Mouse (Mus musculus) layer of hippocampus, adult 18-20 months (tissue): ENCODE results near the gene Gpx2. TPM values are rescaled to one million over a fixed set of nuclear protein-coding genes. Genes with fewer than 3 reads are reported as not detected.
"Not testable (repeated sequence)": the region's sequence is repeated elsewhere in the genome, so short reads cannot be mapped to it uniquely, and the experiment has no call there.

Source experiments
- DNase-seq, 2 experiments: peaks; one replicate each; pipeline ENCODE4 v3.0.0; 2022; ENCODE audit warnings: low spot score in 2 of 2
- total RNA-seq, 2 experiments: library from RNA; stranded (reverse); gene quantifications; 2 replicates each; pipeline ENCODE4 v1.2.3; 2021

Gene Gpx2
- total RNA-seq, 2 experiments from 2014 or later, result 0.51 TPM; not detected in 1

DNA sequence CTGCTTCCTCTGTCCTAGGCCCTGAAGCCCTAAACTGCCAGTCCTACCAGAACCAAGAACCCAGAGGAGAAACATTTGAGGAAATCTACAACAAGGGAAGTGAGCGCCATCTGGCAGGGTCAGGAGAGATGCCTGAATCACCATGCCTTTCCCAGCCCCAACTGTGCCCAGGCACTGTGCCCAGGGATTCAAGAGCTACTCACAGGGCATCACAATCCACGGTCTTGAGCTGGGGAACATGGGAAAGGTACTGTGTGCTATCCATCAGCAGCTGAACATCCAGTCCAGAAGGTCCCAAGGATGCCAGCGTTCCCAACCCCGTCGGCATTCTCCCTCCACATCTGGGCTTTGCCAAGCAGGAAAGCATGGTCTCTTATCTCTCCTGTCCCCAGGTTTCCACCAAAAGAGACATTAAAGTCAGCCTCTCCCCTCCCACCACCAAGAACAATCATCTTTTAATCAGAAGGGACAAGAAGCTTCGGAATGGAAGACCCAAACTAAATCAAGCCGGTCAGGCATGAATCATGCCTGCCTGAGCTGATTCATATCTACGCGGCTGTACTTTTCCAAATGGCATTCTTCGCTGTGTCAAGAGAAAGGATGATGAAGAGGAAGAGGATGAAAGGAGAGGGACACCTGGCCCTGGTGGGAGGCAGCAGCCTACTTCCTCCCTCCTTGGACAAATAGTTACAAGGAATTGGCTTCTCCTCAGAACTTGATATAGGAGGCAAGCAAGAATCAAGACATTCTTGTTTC is 9.9 kb upstream of the Gpx2 start:
- no peak for DNase-seq

- peak in 1 of 2 experiments; percentile 59 for DNase-seq
These were observed 8.4 kb upstream of the Gpx2 start for GRCm38 (mm10) chr12:76803700-76804252.

DNA sequence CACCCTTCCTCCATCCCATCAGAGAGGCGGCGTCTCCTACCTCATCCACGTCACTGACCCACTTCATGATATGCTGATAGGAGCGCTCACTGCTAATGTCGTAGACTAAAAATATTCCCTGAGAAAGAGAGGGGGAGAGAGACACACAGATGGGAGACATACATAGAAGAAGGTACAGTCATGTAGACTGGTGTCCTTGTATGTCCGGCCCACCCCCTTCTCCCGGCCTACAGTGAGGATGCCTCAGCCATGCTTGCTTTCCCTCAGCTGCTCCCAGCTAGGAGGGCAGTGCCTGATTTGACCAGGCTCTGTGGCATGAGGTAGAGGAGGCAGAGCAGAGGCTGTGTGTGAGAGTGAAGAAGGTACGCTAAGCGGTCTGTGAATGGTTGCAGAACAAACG is 7.7 kb upstream of the Gpx2 start:
- no peak for DNase-seq

DNA sequence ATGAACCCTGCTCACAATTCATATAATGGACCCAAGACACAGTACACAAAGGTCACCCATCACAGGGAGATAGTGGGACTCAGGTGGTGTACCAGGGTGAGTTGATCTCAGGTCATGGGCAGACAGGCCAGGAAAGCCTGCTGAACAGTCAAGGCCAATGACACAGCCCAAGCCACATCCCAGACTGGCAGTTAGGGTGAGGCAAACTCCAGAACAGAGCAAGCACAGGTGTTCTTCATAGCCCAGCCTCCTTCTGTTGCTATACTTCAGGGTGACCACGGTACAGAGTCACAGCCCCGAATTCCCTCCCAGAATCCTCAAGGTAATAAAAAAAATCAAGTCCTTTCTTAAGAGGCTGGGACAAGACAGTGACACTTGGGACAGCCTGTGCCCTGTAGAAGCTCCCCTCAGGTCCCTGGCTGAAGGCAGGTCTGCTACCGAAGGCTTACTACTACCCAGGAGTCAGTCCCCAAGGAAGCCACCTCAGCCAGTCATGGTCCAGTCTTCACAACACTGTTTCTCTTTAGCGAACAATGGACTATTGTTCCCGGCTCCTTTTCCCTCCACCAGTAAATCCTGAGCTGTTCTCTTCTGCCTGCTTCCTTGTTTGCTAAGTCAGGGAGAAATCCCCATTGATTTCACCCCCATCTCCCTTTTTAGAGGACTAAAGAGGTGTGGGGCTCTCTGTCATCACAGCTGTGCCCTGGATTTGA is 2.8 kb upstream of the Gpx2 start:
- no peak for DNase-seq

GRCm38 (mm10) chr12:76796938-76797539 is 1.7 kb upstream of the Gpx2 start:
- no peak for DNase-seq

GRCm38 (mm10) chr12:76792540-76792939 is 2.8 kb downstream of the Gpx2 start:
- not testable (repeated sequence) for DNase-seq

DNA sequence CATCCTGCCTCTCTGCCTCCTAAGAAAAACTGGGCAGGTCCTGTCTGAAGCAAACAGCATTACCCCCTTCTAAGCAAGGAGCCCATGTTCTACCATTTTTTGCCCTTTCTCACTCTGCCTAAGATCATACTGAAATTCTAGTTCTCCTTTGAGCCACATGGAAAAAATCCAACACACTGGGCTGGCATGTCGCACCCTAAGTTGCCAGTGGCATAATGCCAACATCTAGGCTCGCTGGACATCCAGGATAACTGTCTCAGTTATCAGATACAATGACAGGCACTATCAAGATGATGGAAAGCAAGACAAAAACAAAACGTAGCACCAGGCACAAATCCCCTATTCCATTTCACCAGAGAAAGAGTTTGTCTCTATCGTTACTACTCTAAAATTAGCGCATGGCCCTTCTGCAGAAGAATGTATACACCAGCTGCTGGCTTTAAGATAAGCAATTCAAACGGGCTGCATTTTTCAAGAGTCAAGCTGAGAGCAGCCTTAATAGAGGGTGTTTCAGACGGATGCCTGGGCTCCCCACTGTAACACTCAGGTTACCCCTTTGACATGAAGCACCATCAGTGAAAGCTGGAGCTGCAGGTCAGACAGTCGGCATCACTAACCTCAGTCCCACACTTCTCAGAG is 4.8 kb downstream of the Gpx2 start:
- no peak for DNase-seq

DNA sequence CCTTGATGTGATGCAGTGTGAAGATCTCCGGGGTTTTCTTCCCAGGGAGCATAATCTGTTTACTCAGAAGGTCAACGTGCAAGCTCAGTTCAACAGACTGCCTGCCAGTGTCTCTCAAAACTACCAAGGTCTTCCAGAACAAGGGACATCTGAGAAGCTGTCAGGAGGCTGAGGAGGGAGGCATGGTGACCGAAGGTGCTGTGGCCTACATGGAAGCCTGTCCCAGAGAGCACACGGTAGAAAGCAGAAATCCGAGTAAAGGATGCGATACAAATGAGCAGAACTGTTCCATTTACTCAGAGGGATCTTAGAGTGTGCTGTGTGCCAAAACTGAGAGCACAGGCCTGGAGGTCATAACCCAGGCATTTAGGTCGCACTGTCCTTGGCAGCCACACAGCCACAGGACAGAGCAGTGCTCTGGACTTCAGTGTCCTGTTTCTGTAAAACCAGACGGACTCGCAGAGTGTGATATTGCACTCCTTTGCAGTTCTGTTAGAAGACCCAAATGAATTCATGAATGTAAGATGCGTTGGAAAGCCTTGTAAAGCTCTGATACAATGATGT is 11.2 kb downstream of the Gpx2 start:
- no peak for DNase-seq

- no peak for DNase-seq
These were observed 14.5 kb downstream of the Gpx2 start for GRCm38 (mm10) chr12:76780639-76781468.

- DNase-seq, result no peak
These were observed 15.4 kb downstream of the Gpx2 start for GRCm38 (mm10) chr12:76779951-76780350.

- no peak for DNase-seq
These were observed 16.9 kb downstream of the Gpx2 start for GRCm38 (mm10) chr12:76778305-76779083.

- DNase-seq, result no peak
These were observed 17.5 kb downstream of the Gpx2 start for GRCm38 (mm10) chr12:76777845-76778244.

DNA sequence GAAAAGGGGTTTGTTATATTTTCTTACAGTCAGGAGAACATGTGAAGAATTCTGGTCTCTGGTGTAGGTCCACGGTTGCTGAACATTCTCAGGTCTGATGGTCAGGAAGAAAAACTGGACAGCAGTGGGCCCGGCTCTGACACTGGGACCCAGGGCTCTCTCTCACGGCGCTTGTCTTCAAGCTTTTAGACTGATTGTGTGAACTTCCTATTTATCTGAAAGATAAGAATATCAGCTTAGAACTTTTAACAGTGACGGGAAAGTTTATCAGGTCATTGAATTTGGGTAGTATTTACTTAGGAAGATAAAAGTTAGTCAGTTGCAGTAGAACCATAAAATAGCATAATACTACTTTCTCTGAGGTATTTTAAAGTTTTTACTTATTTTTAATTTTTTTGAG is 18.5 kb downstream of the Gpx2 start:
- no peak for DNase-seq

DNA sequence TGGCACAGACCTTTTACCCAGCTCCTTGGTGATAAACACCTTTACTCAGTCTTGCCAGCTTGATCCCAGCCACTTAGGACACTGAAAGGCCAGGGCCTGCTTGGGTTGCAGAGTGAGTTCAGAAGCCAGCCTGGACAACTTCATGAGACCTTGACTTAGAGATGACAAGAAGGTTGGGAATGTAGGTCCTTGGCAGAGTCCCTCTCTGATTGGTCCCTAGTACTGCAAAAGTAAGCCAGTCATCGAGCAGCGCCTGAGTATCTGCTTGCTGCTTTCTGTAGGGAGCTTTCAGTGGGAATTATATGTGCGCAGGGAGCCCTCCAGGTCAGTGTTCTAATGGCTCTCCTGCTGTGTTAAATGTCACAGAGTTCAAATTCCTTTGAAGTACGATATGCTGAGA is 20.2 kb downstream of the Gpx2 start:
- DNase-seq, result no peak

- DNase-seq, result no peak
These were observed 20.7 kb downstream of the Gpx2 start for GRCm38 (mm10) chr12:76774652-76775051.

DNA sequence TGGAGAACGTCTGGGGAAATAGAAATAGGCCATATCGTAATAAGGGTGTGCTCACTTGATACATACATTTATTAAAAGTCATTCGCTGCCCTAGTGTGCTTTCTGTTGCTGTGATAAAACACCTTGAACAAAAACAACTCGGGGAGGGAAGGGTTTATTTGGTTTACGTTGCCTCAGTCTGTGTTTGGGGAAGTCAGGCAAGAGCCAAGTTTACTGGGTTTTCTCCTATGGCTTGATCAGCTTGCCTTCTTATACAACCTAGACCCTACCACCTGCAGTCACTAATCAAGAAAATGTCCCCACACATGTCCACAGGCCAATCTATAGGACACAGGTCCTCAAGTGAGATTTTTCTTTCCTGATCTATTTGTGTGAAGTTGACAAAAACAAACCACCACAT is 23.8 kb downstream of the Gpx2 start:
- no peak for DNase-seq

- no peak for DNase-seq
These were observed 24.4 kb downstream of the Gpx2 start for GRCm38 (mm10) chr12:76770841-76771500.

DNA sequence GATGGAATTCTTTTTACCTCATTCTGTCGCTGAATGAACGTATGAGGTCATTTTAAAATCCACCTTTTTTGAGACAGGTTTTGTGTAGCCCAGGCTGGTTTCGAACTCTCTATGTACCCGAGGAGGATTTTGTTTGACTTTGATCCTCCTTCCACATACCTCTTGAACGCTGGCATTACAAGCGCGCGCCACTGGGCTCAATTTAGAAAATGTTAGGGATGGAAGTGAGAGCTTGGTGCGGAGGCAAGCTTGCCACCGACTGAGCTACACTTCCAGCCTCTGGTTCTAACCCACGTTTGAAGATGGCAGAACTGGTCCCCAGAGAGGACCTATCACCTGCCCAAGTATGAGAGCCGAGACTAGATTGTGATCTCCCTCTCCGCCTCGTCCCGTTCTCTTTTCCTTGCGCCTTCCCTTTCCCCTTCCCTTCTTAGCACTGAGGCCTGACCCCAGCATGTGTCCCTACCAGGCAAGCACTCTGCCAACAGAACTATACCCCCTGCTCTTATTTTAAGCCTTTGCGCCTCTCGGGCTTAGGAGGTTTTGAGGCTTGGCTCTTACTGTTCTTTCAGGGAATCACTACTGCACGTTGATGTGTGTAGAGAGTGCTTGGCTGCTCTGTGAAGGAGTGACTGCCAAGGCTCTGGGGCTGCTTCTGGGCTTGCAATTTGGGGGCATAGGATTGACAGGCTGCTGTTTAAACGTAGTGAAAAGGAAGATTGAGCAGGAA is 29.3 kb downstream of the Gpx2 start:
- no peak for DNase-seq
